Mouse (Mus musculus) liver, embryonic 14.5 days (tissue): ENCODE results near the gene 4930558K02Rik.

ENCODE experiments used
- CTCF ChIP-seq: IDR thresholded peaks from 2 replicates; pipeline ENCODE4 v1.5.1; 2016; ENCODE audit warnings: antibody characterized with exemption, low read depth, control low read depth
- EP300 ChIP-seq: IDR thresholded peaks from 2 replicates; pipeline ENCODE4 v1.6.1; 2016; ENCODE audit warnings: antibody characterized with exemption, low read depth

- TF ChIP-seq CTCF = no peak
- no peak for TF ChIP-seq EP300
These were observed 85.3 kb downstream of the 4930558K02Rik start for GRCm38 (mm10) chr1:161894126-161894525.
